Mouse (Mus musculus): Measurements from ENCODE around the gene Foxp1.

Gene Foxp1

DNA sequence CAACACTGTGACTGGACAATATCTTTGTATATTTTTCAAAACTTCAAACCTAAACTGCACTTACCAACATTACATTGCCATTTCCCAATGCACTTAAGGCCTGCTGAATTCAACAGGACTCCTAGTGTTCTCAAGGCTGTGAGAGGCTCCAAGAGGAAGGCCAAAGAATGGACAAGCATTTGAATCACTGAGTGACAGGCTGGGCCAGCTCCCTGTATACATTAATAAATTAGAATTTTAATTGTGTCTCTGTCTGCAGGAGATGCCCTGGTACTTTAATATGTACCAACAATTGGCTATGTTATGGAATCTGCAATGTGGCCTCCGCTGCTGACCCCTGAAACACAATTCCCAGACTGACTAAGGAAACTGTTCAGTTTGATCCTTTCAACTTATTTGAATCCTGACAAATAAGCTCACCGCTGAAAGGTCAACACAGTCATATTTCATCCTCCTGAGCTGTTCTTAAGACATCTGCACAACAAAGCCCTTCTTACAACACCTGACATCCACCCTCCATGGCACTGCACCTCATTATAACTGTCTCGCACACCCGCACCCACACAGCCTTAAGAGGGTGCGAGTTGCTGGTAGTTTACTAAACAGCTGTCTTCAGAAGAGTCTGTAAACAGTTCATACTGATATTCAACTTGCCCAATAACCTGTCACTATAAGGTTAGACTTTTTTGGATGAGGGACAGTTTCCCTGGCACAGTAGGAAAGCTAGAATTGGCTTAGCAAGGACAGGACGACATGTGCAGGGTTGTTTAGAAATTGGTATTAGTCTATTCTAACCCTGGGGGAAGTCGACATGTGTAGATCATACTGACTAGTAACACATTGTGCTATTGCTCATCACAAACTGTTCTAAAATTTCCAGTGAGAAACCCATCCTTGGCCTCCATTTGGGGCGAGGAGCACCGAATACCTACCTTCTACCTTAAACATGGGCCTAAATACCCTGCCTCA, 448.9 kb downstream of the Foxp1 start:
- no peak for DNase-seq

- no peak for DNase-seq
Observed at GRCm38 (mm10) chr6:99070710-99071109, 451.8 kb downstream of the Foxp1 start.

- DNase-seq, result no peak
Observed at GRCm38 (mm10) chr6:99069726-99070125, 452.8 kb downstream of the Foxp1 start.

GRCm38 (mm10) chr6:99065569-99066353, 456.8 kb downstream of the Foxp1 start:
- no peak for DNase-seq

DNA sequence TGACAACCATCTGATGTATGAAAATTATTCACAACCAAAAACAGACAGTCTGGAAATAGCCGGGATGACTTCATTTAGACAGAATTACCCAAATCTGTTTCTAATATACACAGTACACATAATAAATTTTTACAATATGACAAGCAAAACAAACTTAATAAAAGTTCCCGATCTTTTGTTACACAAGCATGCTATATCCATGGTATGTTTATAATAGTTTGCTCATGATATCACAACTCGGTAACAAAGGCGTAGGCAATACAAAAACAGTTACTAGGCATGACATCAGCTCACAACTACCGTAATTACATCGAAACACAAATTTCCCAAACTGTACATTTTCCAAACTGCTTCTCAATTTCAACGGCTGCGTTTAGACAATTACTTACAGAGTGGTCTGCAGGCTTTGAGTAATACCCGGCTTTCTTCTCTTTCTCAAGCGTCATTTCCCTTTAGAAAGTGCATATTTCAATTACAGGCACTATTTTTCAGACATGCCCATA, 458.5 kb downstream of the Foxp1 start:
- DNase-seq, result no peak

DNA sequence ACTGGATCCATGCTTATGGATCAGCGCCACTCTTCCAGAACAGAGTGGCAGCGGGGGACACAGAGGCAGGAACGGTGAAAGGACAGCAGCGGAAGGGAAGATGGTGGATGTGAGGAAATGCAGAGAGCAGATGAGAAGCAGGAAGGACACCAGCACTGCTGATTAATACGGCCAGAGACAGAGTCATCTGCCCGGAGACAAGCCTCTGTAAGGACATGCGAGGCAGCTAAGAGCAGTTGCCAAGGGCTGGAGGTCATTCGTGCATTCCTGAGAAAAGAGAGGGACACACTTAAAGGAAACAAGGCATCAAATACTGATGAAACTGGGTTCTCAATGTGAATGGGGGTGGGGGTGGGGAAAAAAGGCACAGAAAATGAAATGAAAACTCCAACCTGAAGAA, 459.6 kb downstream of the Foxp1 start:
- no peak for DNase-seq

DNA sequence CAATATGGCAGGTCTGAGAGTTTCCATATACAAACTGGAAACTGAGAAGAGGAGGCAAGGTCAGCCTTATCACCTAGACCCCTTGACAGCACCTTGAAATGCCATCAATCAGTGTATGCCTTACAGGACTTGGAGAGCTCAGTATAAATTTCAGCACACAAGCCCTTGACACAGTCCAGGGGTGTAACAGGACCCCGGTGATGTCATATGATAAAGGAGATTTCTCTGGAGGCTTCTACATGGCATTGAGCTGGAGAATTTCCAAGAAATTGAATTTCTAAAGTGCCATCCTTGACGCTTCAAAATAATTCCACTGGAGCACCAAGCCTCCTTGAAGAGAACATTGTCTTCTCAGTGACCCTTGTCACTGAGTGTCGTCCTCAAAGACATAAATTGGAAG, 463.8 kb downstream of the Foxp1 start:
- DNase-seq, result no peak

GRCm38 (mm10) chr6:99057113-99057553, 465.4 kb downstream of the Foxp1 start:
- DNase-seq, result no peak

GRCm38 (mm10) chr6:99056379-99056778, 466.1 kb downstream of the Foxp1 start:
- DNase-seq, result no peak

DNA sequence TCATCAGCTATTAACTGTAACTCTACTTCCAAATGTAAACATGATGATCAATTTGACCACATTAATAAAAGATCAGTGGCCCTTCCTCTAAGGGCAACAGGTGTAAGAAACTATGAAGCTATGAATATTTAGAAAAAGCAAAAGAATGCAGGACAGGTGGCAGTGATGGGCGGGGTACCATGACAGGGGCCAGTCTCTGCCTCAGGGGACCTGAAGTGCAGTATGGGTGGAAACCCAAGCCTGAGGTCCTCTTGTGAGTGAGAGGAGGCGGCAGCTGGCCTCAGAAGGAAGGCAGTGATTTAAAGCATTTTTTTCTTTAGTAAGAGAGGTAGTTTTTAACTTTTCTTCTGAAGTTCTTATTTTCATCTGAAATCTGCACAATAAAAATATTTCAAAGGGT, 468.5 kb downstream of the Foxp1 start:
- no peak for DNase-seq

GRCm38 (mm10) chr6:99053111-99053510, 469.4 kb downstream of the Foxp1 start:
- DNase-seq, result no peak

DNA sequence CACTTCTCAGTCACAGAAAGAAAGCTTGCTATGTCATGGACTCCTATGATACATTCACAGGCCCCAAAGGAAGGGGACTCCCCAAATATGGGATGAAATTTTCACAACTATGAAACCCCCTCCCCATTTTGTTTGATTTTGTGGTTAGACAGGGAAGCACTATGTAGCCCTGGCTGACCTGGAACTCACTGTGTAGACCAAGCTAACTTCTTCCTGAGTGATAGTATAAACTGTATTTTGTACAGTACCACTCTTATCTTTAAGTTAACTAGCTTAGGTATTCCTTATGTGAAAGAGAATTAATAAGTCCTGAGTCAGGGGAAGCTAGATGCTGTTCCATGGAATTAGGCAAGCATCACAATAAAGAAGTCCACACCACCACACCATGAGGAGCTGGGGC, 470.8 kb downstream of the Foxp1 start:
- DNase-seq, result no peak

DNA sequence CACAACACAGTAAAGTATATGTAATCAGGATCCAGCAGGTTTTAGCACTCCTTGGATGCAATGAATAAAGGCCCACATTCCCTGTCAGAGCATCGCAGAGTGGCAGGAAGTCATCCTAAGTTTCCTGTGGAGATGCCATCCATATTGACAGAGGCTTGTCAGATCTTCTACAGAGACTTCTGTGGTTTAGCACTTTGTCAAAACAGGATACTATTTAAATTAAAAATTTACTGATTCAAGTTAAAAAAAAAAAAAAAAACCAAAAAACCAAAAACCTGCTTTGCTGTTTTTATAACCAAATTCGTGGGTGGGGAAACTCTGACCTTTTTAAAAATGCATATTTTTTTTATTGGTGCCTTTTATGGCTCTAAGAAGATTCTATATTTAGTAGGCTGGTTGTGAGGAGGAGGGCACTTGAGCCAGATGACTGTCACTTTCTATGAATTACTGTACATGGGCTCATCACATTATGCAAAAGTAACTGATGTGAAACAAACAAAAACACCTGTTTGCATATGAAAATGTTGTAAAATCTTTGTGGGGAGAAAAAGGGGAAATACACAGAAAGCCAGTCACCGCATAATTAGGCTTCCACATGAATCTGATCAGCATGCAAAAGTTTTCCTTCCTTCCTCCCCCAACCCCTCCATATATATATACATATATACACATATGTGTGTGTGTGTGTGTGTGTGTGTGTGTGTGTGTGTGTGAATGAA, 472.1 kb downstream of the Foxp1 start:
- DNase-seq, result no peak

DNA sequence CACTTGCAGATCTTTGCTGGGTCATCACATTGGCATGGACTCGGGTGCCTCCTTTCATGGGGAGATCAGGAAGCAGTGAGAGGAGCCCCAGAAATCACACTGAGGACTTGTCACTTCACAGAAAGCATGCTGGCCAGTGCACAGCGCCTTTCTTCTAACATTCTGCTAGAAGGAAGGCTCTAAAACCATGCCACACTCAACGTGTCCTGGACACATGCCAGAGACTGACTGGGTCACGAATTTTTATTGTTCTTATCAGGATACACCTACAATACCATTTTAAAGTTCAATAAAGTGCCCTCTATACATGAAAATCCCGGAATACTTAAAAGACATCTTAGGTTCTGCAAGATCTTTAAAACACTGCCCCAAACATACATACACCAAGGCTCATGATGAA, 475.2 kb downstream of the Foxp1 start:
- no peak for DNase-seq

DNA sequence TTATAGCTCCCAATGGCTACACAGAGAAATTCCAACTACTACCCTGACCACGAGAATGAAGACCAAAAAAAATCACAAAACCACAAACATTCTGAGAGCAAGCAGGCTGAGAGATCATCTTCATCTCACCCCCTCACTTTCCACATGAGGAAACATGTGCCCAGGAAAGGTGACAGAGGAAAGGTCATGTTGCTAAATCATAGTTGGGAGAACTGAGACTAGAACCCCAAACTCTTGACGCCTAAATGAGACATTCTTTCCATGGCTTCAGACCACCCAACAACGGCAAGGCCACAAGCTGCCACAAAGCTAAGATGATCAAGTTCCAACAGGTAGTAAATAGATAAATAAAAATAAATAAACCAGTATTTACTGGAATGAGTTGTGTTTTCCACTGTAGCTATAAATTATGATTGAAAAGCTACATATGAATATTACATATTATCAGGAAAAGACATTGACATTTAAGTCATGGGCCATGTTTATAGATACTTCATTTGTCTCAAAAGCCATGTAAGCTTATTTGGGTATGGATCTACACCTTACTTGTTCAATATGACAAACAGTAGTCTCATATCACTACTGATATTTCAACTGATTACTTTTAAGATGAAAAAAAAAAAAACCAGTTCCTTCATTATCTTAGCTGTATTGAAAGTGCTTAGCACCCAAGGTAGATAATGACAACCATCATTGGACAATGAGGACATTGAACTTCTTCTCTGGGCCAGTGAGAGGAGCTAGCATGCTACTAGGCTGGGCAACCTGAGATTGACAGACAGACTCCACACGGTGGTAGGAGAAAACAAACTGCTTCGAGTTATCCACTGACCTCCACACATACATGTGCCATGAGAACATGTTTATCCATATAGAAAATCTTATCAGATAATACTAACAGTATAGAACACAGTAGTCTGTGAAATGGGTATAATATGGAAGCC, 476.4 kb downstream of the Foxp1 start:
- no peak for DNase-seq

- no peak for DNase-seq
Observed at GRCm38 (mm10) chr6:99043932-99044664, 478.4 kb downstream of the Foxp1 start.

DNA sequence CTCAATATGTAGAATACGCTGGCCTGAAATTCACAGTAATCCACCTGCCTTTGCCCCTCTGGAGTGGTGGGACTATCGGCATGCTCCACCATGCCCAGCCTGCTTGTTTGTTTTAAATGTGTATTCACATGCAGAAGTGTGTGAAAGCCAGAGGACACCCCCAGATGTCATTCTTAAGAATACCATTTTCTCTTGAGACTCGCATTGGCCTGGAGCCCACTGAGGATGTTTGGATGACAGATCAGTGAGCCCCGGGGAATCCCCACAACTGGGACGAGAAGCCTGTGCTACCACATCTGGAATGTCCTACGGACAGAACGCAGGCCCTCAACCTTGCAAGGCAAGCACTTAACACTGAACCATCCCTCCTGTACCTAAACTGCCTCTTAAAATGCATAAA, 479.3 kb downstream of the Foxp1 start:
- DNase-seq, result no peak

DNA sequence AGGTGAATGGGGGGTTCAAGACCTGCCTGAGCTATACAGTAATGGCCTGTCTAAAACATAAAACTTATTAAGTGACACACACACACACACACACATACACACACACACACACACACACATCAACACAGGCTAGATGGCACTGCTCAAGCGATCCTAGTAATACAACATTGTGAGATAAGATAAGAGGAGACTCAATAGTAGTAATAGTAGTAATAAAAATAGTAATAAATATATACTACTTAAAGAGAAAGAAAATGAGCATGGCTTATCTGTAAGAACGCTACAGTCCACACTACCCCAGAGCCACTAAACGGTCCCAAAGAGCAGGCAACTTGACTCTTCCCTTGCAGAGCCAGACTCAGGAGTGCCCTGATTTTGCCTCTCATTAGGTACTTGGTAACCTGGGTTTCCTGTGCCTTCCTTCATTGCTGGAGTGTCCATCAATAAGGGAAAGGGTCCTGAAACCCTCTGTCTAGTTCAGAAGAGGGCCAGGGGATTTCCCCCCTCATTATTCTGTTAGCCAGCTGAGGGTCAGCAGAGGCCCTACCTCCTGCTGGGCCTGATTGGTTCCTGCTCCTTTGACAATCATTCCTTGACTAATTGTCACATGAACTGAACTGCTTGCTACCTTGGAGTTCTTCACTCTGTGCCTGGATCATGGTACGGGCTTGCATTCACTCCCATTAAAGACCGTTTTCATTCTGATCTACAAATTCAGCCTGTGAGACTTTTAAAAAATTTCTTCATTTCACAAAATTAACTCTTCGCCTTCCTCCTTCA, 480.2 kb downstream of the Foxp1 start:
- no peak for DNase-seq

DNA sequence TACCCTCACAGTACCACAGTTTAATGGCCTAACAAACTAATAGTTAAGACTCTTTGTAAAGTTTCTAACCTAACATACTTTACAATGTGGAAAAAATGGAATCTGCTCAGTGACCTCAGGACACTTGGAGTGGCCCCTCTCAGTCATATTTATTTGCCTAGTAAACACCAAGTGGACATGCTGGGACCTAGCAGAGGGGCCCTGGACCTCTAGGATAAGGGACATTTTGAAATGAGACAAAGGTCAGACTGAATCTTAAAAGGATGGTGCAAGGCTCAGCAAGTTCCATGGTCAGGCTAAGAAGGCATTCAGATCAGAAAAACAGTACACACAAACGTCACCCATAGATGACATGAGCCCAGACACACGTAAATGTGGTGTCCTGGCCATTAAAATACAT, 483.5 kb downstream of the Foxp1 start:
- no peak for DNase-seq
